Mouse (Mus musculus): ENCODE results near the gene Clec16a. TPM values are rescaled to one million over a fixed set of nuclear protein-coding genes. Genes with fewer than 3 reads are reported as not detected.

Gene Clec16a
- total and polyA plus RNA-seq, 3 experiments, result 20.0 to 24.2 (median 20.5) TPM

DNA sequence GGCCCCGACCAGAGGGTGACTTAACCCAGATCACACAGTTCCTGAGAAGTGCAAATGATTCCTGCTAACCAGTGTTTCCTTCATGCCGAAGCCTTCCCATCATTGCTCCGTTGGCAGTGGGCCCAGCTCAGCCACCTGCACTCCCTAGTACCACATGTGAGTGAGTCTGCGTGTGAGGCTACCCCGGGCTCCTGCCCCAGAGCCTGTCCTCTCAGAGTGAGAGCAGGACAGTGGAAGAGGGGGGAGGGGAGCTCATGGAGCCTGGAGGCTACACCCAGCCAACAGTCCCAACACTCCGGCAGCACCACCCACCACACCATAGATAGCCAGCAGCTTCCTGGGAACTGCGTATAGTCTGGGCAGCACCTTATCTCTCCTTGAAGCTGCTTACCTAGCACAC, 204.7 kb downstream of the Clec16a start:
- Histone ChIP-seq H3K4me3 (replicated peaks in 1 of 3; ENCODE audit: low read depth in 2 of 3, low read length in 2 of 3, poor library complexity in 1 of 3) (no peak overlapping the region), H3K4me2 (ENCODE audit: insufficient read depth, low read depth, poor library complexity, severe bottlenecking) (no peak overlapping the region), H3K4me1 (ENCODE audit: control insufficient read depth in 1 of 2, insufficient read depth in 2 of 2) (peaks cover 25 to 70% of the 10 kb centered on the region in 2 experiments), H3K9me3 (replicated peaks; ENCODE audit: low read length) (no peaks in the 10 kb centered on the region), H3K79me2 (replicated peaks; ENCODE audit: control insufficient read depth, extremely low read depth, insufficient read depth, poor library complexity, severe bottlenecking) (no peaks in the 10 kb centered on the region), H3K9ac (ENCODE audit: insufficient read depth, low read depth) (no peak overlapping the region), H3K27ac (ENCODE audit: insufficient read depth, low read depth) (no peak overlapping the region), H3K27me3 (replicated peaks) (no peaks in the 10 kb centered on the region), H3K36me3 (replicated peaks in 1 of 2; ENCODE audit: control insufficient read depth in 1 of 2, insufficient read depth in 1 of 2, low read length in 1 of 2) (no peaks in the 10 kb centered on the region)
- no peak for DNase-seq (ENCODE audit: extremely low read depth)
- in situ Hi-C loops (cut with MboI; ENCODE audit: low pct_ligation_motif_present, low pct_unique_long_range_greater_than_20kb, low sequenced_read_pairs) (loop anchor here (5.0 kb wide), 1 partner anchor 32 kb away; no protein-coding TSS in a partner anchor), dilution Hi-C loops (cut with MboI; ENCODE audit: extremely low pct_ligation_motif_present, extremely low pct_unique_long_range_greater_than_20kb, low sequenced_read_pairs) (no loop called here)
- TF ChIP-seq KAT2A (IDR thresholded peaks at IDR 0.05; ENCODE audit: insufficient replicate concordance, low read length) (no peak), BHLHE40 (IDR thresholded peaks at IDR 0.05; ENCODE audit: low read depth, low read length) (no peak), MEF2A (IDR thresholded peaks at IDR 0.05; ENCODE audit: borderline replicate concordance, low read depth, low read length) (no peak), GABPA (IDR thresholded peaks at IDR 0.05; ENCODE audit: insufficient replicate concordance, low read depth, low read length) (no peak), EP300 (IDR thresholded peaks at IDR 0.05; ENCODE audit: low read length) (no peak), ZC3H11A (IDR thresholded peaks at IDR 0.05; ENCODE audit: low read depth, low read length) (no peak), RAD21 (IDR thresholded peaks at IDR 0.05; ENCODE audit: low read depth, low read length) (no peak), SIN3A (IDR thresholded peaks at IDR 0.05; ENCODE audit: low read length) (no peak), IRF4 (IDR thresholded peaks at IDR 0.05; ENCODE audit: low read depth, low read length) (no peak)

DNA sequence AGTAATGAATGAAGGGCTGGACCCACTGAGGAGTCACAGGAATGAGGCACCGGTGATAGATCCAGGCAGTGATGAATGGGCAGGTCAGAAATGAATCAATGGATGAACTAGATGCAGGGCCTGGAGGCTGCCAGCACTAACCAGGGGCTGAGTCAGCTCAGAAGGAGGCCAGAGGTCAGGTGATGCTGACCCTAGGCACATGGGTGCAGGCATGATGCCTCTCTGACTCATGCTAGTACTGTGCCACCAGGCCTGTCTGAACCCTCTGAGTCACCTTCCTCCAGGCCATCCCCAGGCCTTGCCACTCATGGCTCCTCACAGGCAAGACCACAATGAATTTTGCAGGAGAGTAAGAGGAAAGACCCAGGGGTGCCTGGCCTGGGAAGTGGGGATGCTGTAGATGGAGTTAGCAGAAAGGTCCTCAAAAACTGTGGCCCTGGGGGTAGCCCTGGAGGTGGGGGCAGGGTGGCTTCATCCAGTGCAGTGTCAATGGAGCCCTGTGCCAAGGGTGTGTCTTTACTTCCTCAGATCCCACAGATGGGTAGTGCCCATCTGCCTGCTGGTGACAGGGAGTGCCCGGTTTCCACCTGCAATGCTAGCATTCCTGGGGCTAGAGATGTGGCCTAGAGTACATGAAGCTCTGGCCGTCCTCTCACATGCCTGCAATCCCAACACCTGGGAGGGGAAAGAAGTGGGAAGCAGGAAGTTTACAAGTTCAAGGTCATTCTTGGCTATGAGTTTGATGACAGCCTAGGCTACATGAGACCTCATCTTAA, 209.6 kb downstream of the Clec16a start:
- no peak overlapping the region for H3K4me3 ChIP-seq (replicated peaks in 1 of 3; ENCODE audit: low read depth in 2 of 3, low read length in 2 of 3, poor library complexity in 1 of 3)
- TF ChIP-seq GABPA (IDR thresholded peaks at IDR 0.05; ENCODE audit: insufficient replicate concordance, low read depth, low read length), result no peak
- peak; percentile 93 for TF ChIP-seq BHLHE40 (IDR thresholded peaks at IDR 0.05; ENCODE audit: low read depth, low read length)
- TF ChIP-seq ELF1 (IDR thresholded peaks at IDR 0.05; ENCODE audit: low read depth, low read length), result no peak
- peak; percentile 43; the same call in 1 of the 2 replicates for TF ChIP-seq MAFK (IDR thresholded peaks at IDR 0.05; ENCODE audit: insufficient replicate concordance, low read length)
- TF ChIP-seq E2F4 (IDR thresholded peaks at IDR 0.05; ENCODE audit: insufficient replicate concordance, low read depth, low read length), result no peak
- no peak for TF ChIP-seq JUND (conservative IDR thresholded peaks at IDR 0.05; ENCODE audit: low read depth, low read length)
- peak; percentile 80 for TF ChIP-seq IRF4 (IDR thresholded peaks at IDR 0.05; ENCODE audit: low read depth, low read length)
- no peak for TF ChIP-seq KAT2A (IDR thresholded peaks at IDR 0.05; ENCODE audit: insufficient replicate concordance, low read length)
- no peak for TF ChIP-seq JUN (IDR thresholded peaks at IDR 0.05; ENCODE audit: insufficient read depth, low read depth, low read length)
- TF ChIP-seq NRF1 (IDR thresholded peaks at IDR 0.05; ENCODE audit: low read depth, low read length), result no peak
- no peak for TF ChIP-seq MAX (IDR thresholded peaks at IDR 0.05; ENCODE audit: low read length)
- no peak for TF ChIP-seq RAD21 (IDR thresholded peaks at IDR 0.05; ENCODE audit: low read depth, low read length)
- TF ChIP-seq TCF12 (IDR thresholded peaks at IDR 0.05; ENCODE audit: low read depth, low read length), result peak; percentile 37; the same call in 1 of the 2 replicates
- TF ChIP-seq USF1 (IDR thresholded peaks at IDR 0.05; ENCODE audit: low read depth, low read length), result peak; percentile 44; the same call in 1 of the 2 replicates
- no peak for TF ChIP-seq RCOR1 (conservative IDR thresholded peaks at IDR 0.05; ENCODE audit: low read depth, low read length)
- no peak for TF ChIP-seq CHD2 (IDR thresholded peaks at IDR 0.05; ENCODE audit: low read length)
- TF ChIP-seq ZNF384 (IDR thresholded peaks at IDR 0.05; ENCODE audit: low read depth, low read length), result no peak
- TF ChIP-seq HCFC1 (IDR thresholded peaks at IDR 0.05; ENCODE audit: low read depth, low read length), result no peak
- no peak for TF ChIP-seq ZKSCAN1 (IDR thresholded peaks at IDR 0.05; ENCODE audit: borderline replicate concordance, low read depth, low read length)
- TF ChIP-seq PAX5 (IDR thresholded peaks at IDR 0.05; ENCODE audit: low read length), result no peak
- no peak for TF ChIP-seq NELFE (IDR thresholded peaks at IDR 0.05; ENCODE audit: low read depth, low read length)
- no peak for TF ChIP-seq MEF2A (IDR thresholded peaks at IDR 0.05; ENCODE audit: borderline replicate concordance, low read depth, low read length)
- TF ChIP-seq POLR2A (IDR thresholded peaks at IDR 0.05; ENCODE audit: low read depth, low read length), result no peak
- TF ChIP-seq ZMIZ1 (IDR thresholded peaks at IDR 0.05; ENCODE audit: low read depth, low read length), result no peak
- no peak for TF ChIP-seq SIN3A (IDR thresholded peaks at IDR 0.05; ENCODE audit: low read length)
- no peak for TF ChIP-seq UBTF (IDR thresholded peaks at IDR 0.05; ENCODE audit: low read depth, low read length)
- TF ChIP-seq ETS1 (conservative IDR thresholded peaks at IDR 0.05; ENCODE audit: low read depth, low read length), result peak; percentile 71
- TF ChIP-seq POLR2AphosphoS2 (IDR thresholded peaks at IDR 0.05; ENCODE audit: low read depth, low read length), result no peak

More for the DNA sequence above, 209.6 kb downstream of the Clec16a start:
- Histone ChIP-seq H3K79me2 (replicated peaks; ENCODE audit: control insufficient read depth, extremely low read depth, insufficient read depth, poor library complexity, severe bottlenecking) (no peaks in the 10 kb centered on the region), H3K4me2 (ENCODE audit: insufficient read depth, low read depth, poor library complexity, severe bottlenecking) (no peak overlapping the region), H3K9ac (ENCODE audit: insufficient read depth, low read depth) (no peak overlapping the region), H3K27me3 (replicated peaks) (no peaks in the 10 kb centered on the region), H3K27ac (ENCODE audit: insufficient read depth, low read depth) (no peak overlapping the region), H3K4me1 (ENCODE audit: control insufficient read depth in 1 of 2, insufficient read depth in 2 of 2) (peaks cover 40 to 73% of the 10 kb centered on the region in 2 experiments), H3K36me3 (replicated peaks in 1 of 2; ENCODE audit: control insufficient read depth in 1 of 2, insufficient read depth in 1 of 2, low read length in 1 of 2) (no peaks in the 10 kb centered on the region), H3K9me3 (replicated peaks; ENCODE audit: low read length) (no peaks in the 10 kb centered on the region)
- dilution Hi-C loops (cut with MboI; ENCODE audit: extremely low pct_ligation_motif_present, extremely low pct_unique_long_range_greater_than_20kb, low sequenced_read_pairs), result no loop called here
- DNase-seq (ENCODE audit: extremely low read depth), result peak; percentile 35
- in situ Hi-C loops (cut with MboI; ENCODE audit: low pct_ligation_motif_present, low pct_unique_long_range_greater_than_20kb, low sequenced_read_pairs), result no loop called here
